Mouse (Mus musculus) mouse embryonic stem cell (cell line): ENCODE data around the gene Gm10719.
"Not testable (repeated sequence)": the region's sequence is repeated elsewhere in the genome, so short reads cannot be mapped to it uniquely, and the experiment has no call there.

Source experiments
- in situ Hi-C, 2 experiments: fragments of 300-500 bp; cut with MboI; formaldehyde crosslinking; loops; 1 replicate in 1 of 2; 3 replicates in 1 of 2; pipeline ENCODE4 v1.14.3; 2019 to 2020; ENCODE audit warnings: low sequenced_read_pairs in 2 of 2, low pct_unique_long_range_greater_than_20kb in 1 of 2, mixed read lengths in 1 of 2; ENCODE audit not compliant: unreplicated experiment in 1 of 2

The Gm10719 gene

GRCm38 (mm10) chr9:3023985-3024648 is 6.9 kb downstream of the Gm10719 start:
- in situ Hi-C loops = not testable (repeated sequence)

GRCm38 (mm10) chr9:3024912-3025467 is 7.8 kb downstream of the Gm10719 start, which contains the start of gene Gm10717:
Gm10717 (plus strand) TSS chr9:3025417.
- in situ Hi-C loops = not testable (repeated sequence)

GRCm38 (mm10) chr9:3025653-3026052 is 8.4 kb downstream of the Gm10719 start:
- in situ Hi-C loops = not testable (repeated sequence)

GRCm38 (mm10) chr9:3026136-3026535 is 8.9 kb downstream of the Gm10719 start:
- in situ Hi-C loops = not testable (repeated sequence)

- in situ Hi-C loops = not testable (repeated sequence)
Observed at GRCm38 (mm10) chr9:3026741-3027140, 9.5 kb downstream of the Gm10719 start.

- in situ Hi-C loops = not testable (repeated sequence)
Observed at GRCm38 (mm10) chr9:3027200-3027599, 10.0 kb downstream of the Gm10719 start.

- in situ Hi-C loops = not testable (repeated sequence)
Observed at GRCm38 (mm10) chr9:3029276-3030000, 12.2 kb downstream of the Gm10719 start.

GRCm38 (mm10) chr9:3030677-3031318 is 13.6 kb downstream of the Gm10719 start:
- in situ Hi-C loops = not testable (repeated sequence)

- in situ Hi-C loops = not testable (repeated sequence)
Observed at GRCm38 (mm10) chr9:3034299-3034698, 17.1 kb downstream of the Gm10719 start, which contains the start of gene Gm17535. Gm17535 (plus strand) TSS chr9:3034599.

GRCm38 (mm10) chr9:3036577-3036976 is 19.4 kb downstream of the Gm10719 start, which contains the start of gene Gm10715:
Gm10715 (plus strand) TSS chr9:3036877.
- in situ Hi-C loops = not testable (repeated sequence)

GRCm38 (mm10) chr9:3038161-3038560 is 21.0 kb downstream of the Gm10719 start:
- in situ Hi-C loops = not testable (repeated sequence)
